Mouse (Mus musculus): ENCODE measurements around the gene Rasip1. TPM values are rescaled to one million over a fixed set of nuclear protein-coding genes. Genes with fewer than 3 reads are reported as not detected.

The Rasip1 gene
- not detected for polyA plus RNA-seq (2014; fragmentation: Illumina TruSeq; extraction: RNeasy Lipid Tissue Mini Kit (QIAGEN cat#74804); ENCODE audit: low read depth, low replicate concordance)

DNA sequence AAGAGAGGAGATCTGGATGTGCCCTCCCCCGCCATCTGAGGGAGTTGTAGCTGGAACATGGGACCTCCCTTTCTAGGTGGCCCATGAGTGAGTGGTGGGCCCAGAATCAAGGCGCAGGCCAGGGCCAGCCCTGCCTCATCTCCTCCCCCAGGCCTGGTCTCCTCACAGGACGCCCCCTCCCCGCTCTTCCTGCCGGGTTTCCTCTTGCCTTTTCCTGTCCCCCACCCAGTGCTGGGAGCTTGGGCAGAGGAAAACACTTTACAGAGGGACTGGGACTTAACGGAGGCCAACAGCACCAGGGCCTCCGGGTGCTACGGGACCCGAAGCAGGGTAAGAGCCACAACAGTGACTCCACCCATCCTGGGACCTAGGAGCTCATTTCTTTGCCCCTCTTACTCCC is at the start of gene Rasip1:
Rasip1 (plus strand) TSS at position 228 of the 400 bp plus-strand sequence.

DNA sequence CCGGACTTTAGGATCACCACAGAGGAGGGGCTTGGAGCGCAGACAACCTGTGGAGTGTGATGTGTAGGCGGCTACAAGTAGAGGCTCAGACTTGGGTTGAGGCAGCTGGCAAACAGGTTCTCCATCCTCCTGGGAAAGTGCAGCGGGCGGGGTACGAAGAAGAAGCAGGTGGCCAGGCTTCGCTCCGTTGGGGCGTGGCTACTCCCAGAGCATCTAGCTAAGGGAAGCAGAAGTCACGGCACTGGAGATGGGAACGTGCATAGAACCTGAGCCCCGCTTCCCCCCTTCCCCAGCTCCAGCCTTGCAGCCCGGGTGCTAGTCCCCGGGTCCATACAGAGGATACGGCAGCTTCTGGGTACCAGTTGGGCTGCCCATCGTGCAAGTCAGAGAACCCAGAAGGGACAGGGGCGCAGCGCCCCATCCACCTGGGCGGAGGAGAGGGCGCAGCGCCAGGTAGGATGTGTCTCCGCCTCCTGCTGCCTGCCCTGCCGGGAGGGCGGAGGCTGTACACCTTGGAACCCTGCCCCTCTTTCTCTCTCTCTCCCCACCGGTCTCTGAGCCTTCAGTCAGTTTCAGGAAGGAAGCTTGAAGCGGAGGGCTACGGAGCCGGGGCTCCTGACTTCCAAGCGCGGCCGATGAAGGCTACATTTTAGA is 10.1 kb upstream of the Rasip1 start, which contains the start of gene Fut1:
Fut1 (plus strand) TSS at position 248 of the 654 bp plus-strand sequence.

DNA sequence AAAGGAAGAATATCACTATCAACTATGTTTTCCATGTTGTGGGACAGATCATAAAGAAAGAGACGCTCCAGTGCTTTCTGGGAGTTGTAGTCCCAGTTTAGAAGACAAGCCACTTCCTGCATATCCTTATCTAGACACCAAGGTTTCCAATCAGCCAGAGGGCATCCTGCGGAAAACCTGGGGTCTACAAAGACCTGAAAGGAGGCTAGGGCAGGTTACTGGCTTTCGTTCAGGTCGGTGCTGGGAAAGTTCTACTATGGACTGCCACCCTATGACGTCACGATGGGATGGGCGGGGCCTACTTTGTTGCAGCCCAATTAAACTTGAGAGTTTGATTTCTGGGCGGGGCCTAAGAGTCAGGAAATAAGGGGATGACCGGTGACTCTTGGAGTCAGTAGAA is 5.8 kb upstream of the Rasip1 start, which contains the start of gene Izumo1:
Izumo1 (plus strand) TSS at position 369 of the 400 bp plus-strand sequence.

DNA sequence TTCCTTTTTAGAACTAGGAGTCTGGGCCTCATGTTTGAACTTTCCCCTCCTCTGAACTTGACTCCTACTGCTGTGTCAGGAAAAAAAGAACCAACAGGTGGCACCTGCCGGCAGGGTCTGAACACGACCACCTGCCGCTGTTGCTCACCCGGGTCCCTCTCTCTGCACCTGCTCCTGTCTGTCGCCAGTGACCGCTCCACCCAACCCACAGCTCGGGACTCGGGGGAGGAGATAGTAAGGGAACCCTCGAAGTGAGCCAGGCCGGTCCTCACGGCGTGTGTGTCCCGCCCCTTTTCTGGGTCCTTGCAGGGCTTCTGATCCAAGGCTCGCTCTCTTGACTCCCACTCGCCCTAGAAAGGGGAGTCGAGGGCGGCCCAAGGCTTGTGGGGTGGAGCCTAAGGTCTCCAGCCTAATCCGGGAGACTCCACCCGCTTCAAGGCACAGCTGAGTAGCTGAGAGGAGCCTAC is 12.3 kb downstream of the Rasip1 start, which contains the start of gene Mamstr:
Mamstr (plus strand) TSS at position 417 of the 467 bp plus-strand sequence.

DNA sequence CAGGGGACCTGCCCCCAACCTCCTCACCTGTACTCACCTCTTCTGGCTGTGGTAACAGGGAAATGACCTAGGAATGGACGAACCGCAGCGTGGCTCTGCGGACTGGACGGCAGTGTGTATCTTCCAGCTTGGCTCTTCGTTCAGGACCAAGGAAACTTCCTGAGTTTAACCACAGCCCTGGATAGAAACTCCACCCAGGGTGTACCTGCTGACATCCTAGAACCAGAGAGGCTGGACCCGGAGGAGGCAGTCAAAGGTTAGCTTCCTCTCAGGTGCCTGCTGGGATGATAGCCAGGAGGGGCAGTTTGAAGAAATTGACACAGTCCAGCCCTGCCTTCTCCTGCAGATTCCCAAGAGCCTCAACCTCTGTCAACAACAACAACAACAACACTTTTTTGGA is 38.9 kb downstream of the Rasip1 start, which contains the start of gene Fut2:
Fut2 (minus strand) TSS at position 234 of the 400 bp plus-strand sequence.

DNA sequence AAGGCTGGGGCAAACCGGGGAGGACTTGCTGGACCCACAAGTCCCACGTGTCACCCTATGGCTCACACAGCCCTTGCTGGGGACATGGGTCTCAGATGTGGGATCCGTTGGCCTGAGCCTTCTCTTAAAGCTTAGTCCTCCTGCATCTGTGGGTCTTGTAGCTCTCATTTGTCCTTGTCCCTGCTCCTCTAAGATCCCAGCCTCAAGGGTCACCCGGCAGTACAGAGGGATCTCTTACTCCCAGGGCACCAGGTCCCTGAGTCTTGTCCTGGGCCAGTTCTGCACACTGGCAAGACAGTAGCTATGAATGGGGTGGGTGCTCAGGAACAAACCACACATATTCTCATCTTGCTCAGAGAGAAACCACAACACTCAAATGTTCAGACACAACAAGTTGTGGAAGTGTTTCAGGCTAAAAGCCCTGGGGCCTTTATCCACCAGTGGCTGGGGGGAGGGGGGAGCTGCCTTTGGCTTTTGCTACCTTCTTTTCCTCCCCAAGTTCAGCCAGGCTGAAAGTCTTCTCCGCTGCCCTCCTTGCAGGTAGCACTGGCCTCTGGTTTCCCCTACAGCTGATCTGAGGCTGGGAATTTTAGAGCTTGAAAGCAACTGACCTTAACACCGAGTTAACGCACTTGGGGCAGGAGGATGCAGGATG is 56.2 kb downstream of the Rasip1 start, which contains the start of gene Ntn5:
Ntn5 (plus strand) TSS at position 627 of the 655 bp plus-strand sequence.

Other genes starting within 250 kb of the Rasip1 start
- gene Snrnp70, start 231.7 kb upstream of the Rasip1 start, polyA plus RNA-seq (2014; fragmentation: Illumina TruSeq; extraction: RNeasy Lipid Tissue Mini Kit (QIAGEN cat#74804); ENCODE audit: low read depth, low replicate concordance): 109 TPM
- not detected for gene Kcna7, start 221.8 kb upstream of the Rasip1 start, polyA plus RNA-seq (2014; fragmentation: Illumina TruSeq; extraction: RNeasy Lipid Tissue Mini Kit (QIAGEN cat#74804); ENCODE audit: low read depth, low replicate concordance)
- gene Ntf5, start 213.8 kb upstream of the Rasip1 start, polyA plus RNA-seq (2014; fragmentation: Illumina TruSeq; extraction: RNeasy Lipid Tissue Mini Kit (QIAGEN cat#74804); ENCODE audit: low read depth, low replicate concordance): 0.43 TPM
- gene Lhb, start 206.7 kb upstream of the Rasip1 start, polyA plus RNA-seq (2014; fragmentation: Illumina TruSeq; extraction: RNeasy Lipid Tissue Mini Kit (QIAGEN cat#74804); ENCODE audit: low read depth, low replicate concordance): 0.36 TPM
- gene Gys1, start 192.6 kb upstream of the Rasip1 start, polyA plus RNA-seq (2014; fragmentation: Illumina TruSeq; extraction: RNeasy Lipid Tissue Mini Kit (QIAGEN cat#74804); ENCODE audit: low read depth, low replicate concordance): 0.24 TPM
- 7.8 TPM for gene Ruvbl2, start 189.4 kb upstream of the Rasip1 start, polyA plus RNA-seq (2014; fragmentation: Illumina TruSeq; extraction: RNeasy Lipid Tissue Mini Kit (QIAGEN cat#74804); ENCODE audit: low read depth, low replicate concordance)
- 0.38 TPM for gene Ftl1, start 167.6 kb upstream of the Rasip1 start, polyA plus RNA-seq (2014; fragmentation: Illumina TruSeq; extraction: RNeasy Lipid Tissue Mini Kit (QIAGEN cat#74804); ENCODE audit: low read depth, low replicate concordance)
- gene Bax, start 160.6 kb upstream of the Rasip1 start, polyA plus RNA-seq (2014; fragmentation: Illumina TruSeq; extraction: RNeasy Lipid Tissue Mini Kit (QIAGEN cat#74804); ENCODE audit: low read depth, low replicate concordance): 0.29 TPM
- gene Tulp2, start 145.6 kb upstream of the Rasip1 start, polyA plus RNA-seq (2014; fragmentation: Illumina TruSeq; extraction: RNeasy Lipid Tissue Mini Kit (QIAGEN cat#74804); ENCODE audit: low read depth, low replicate concordance): 121 TPM
- gene Gm45808, start 140.7 kb upstream of the Rasip1 start, polyA plus RNA-seq (2014; fragmentation: Illumina TruSeq; extraction: RNeasy Lipid Tissue Mini Kit (QIAGEN cat#74804); ENCODE audit: low read depth, low replicate concordance): not detected
- 6.7 TPM for gene Dhdh, start 138.7 kb upstream of the Rasip1 start, polyA plus RNA-seq (2014; fragmentation: Illumina TruSeq; extraction: RNeasy Lipid Tissue Mini Kit (QIAGEN cat#74804); ENCODE audit: low read depth, low replicate concordance)
- 18.8 TPM for gene Nucb1, start 117.1 kb upstream of the Rasip1 start, polyA plus RNA-seq (2014; fragmentation: Illumina TruSeq; extraction: RNeasy Lipid Tissue Mini Kit (QIAGEN cat#74804); ENCODE audit: low read depth, low replicate concordance)
- gene Ppp1r15a, start 101.2 kb upstream of the Rasip1 start, polyA plus RNA-seq (2014; fragmentation: Illumina TruSeq; extraction: RNeasy Lipid Tissue Mini Kit (QIAGEN cat#74804); ENCODE audit: low read depth, low replicate concordance): 0.73 TPM
- gene Plekha4, start 101.2 kb upstream of the Rasip1 start, polyA plus RNA-seq (2014; fragmentation: Illumina TruSeq; extraction: RNeasy Lipid Tissue Mini Kit (QIAGEN cat#74804); ENCODE audit: low read depth, low replicate concordance): 2.1 TPM
- not detected for gene Hsd17b14, start 72.6 kb upstream of the Rasip1 start, polyA plus RNA-seq (2014; fragmentation: Illumina TruSeq; extraction: RNeasy Lipid Tissue Mini Kit (QIAGEN cat#74804); ENCODE audit: low read depth, low replicate concordance)
- gene Bcat2, start 57.3 kb upstream of the Rasip1 start, polyA plus RNA-seq (2014; fragmentation: Illumina TruSeq; extraction: RNeasy Lipid Tissue Mini Kit (QIAGEN cat#74804); ENCODE audit: low read depth, low replicate concordance): 4.4 TPM
- gene Fgf21, start 12.0 kb upstream of the Rasip1 start, polyA plus RNA-seq (2014; fragmentation: Illumina TruSeq; extraction: RNeasy Lipid Tissue Mini Kit (QIAGEN cat#74804); ENCODE audit: low read depth, low replicate concordance): not detected
- gene Fut1, start 10.2 kb upstream of the Rasip1 start, polyA plus RNA-seq (2014; fragmentation: Illumina TruSeq; extraction: RNeasy Lipid Tissue Mini Kit (QIAGEN cat#74804); ENCODE audit: low read depth, low replicate concordance): not detected
- 55.9 TPM for gene Izumo1, start 5.7 kb upstream of the Rasip1 start, polyA plus RNA-seq (2014; fragmentation: Illumina TruSeq; extraction: RNeasy Lipid Tissue Mini Kit (QIAGEN cat#74804); ENCODE audit: low read depth, low replicate concordance)
- gene Mamstr, start 12.5 kb downstream of the Rasip1 start, polyA plus RNA-seq (2014; fragmentation: Illumina TruSeq; extraction: RNeasy Lipid Tissue Mini Kit (QIAGEN cat#74804); ENCODE audit: low read depth, low replicate concordance): 0.11 TPM
- 0.17 TPM for gene Fut2, start 38.9 kb downstream of the Rasip1 start, polyA plus RNA-seq (2014; fragmentation: Illumina TruSeq; extraction: RNeasy Lipid Tissue Mini Kit (QIAGEN cat#74804); ENCODE audit: low read depth, low replicate concordance)
- not detected for gene Ntn5, start 56.5 kb downstream of the Rasip1 start, polyA plus RNA-seq (2014; fragmentation: Illumina TruSeq; extraction: RNeasy Lipid Tissue Mini Kit (QIAGEN cat#74804); ENCODE audit: low read depth, low replicate concordance)
- gene Sec1, start 66.9 kb downstream of the Rasip1 start, polyA plus RNA-seq (2014; fragmentation: Illumina TruSeq; extraction: RNeasy Lipid Tissue Mini Kit (QIAGEN cat#74804); ENCODE audit: low read depth, low replicate concordance): 1.2 TPM
- not detected for gene Car11, start 72.4 kb downstream of the Rasip1 start, polyA plus RNA-seq (2014; fragmentation: Illumina TruSeq; extraction: RNeasy Lipid Tissue Mini Kit (QIAGEN cat#74804); ENCODE audit: low read depth, low replicate concordance)
- 2.3 TPM for gene Dbp, start 77.6 kb downstream of the Rasip1 start, polyA plus RNA-seq (2014; fragmentation: Illumina TruSeq; extraction: RNeasy Lipid Tissue Mini Kit (QIAGEN cat#74804); ENCODE audit: low read depth, low replicate concordance)
- gene Rpl18, start 88.0 kb downstream of the Rasip1 start, polyA plus RNA-seq (2014; fragmentation: Illumina TruSeq; extraction: RNeasy Lipid Tissue Mini Kit (QIAGEN cat#74804); ENCODE audit: low read depth, low replicate concordance): 0.69 TPM
- 0.57 TPM for gene Sphk2, start 90.5 kb downstream of the Rasip1 start, polyA plus RNA-seq (2014; fragmentation: Illumina TruSeq; extraction: RNeasy Lipid Tissue Mini Kit (QIAGEN cat#74804); ENCODE audit: low read depth, low replicate concordance)
- gene Fam83e, start 93.7 kb downstream of the Rasip1 start, polyA plus RNA-seq (2014; fragmentation: Illumina TruSeq; extraction: RNeasy Lipid Tissue Mini Kit (QIAGEN cat#74804); ENCODE audit: low read depth, low replicate concordance): 23.8 TPM
- gene Spaca4, start 98.3 kb downstream of the Rasip1 start, polyA plus RNA-seq (2014; fragmentation: Illumina TruSeq; extraction: RNeasy Lipid Tissue Mini Kit (QIAGEN cat#74804); ENCODE audit: low read depth, low replicate concordance): 0.35 TPM
- not detected for gene Lmtk3, start 156.2 kb downstream of the Rasip1 start, polyA plus RNA-seq (2014; fragmentation: Illumina TruSeq; extraction: RNeasy Lipid Tissue Mini Kit (QIAGEN cat#74804); ENCODE audit: low read depth, low replicate concordance)
- gene Sult2b1, start 157.2 kb downstream of the Rasip1 start, polyA plus RNA-seq (2014; fragmentation: Illumina TruSeq; extraction: RNeasy Lipid Tissue Mini Kit (QIAGEN cat#74804); ENCODE audit: low read depth, low replicate concordance): 2.8 TPM
- 69.6 TPM for gene Cyth2, start 187.1 kb downstream of the Rasip1 start, polyA plus RNA-seq (2014; fragmentation: Illumina TruSeq; extraction: RNeasy Lipid Tissue Mini Kit (QIAGEN cat#74804); ENCODE audit: low read depth, low replicate concordance)
- not detected for gene Kcnj14, start 197.3 kb downstream of the Rasip1 start, polyA plus RNA-seq (2014; fragmentation: Illumina TruSeq; extraction: RNeasy Lipid Tissue Mini Kit (QIAGEN cat#74804); ENCODE audit: low read depth, low replicate concordance)
- 1.2 TPM for gene Grwd1, start 203.5 kb downstream of the Rasip1 start, polyA plus RNA-seq (2014; fragmentation: Illumina TruSeq; extraction: RNeasy Lipid Tissue Mini Kit (QIAGEN cat#74804); ENCODE audit: low read depth, low replicate concordance)
- 20.4 TPM for gene Kdelr1, start 245.3 kb downstream of the Rasip1 start, polyA plus RNA-seq (2014; fragmentation: Illumina TruSeq; extraction: RNeasy Lipid Tissue Mini Kit (QIAGEN cat#74804); ENCODE audit: low read depth, low replicate concordance)

Measured in testis, adult 10 weeks (tissue).